Mouse (Mus musculus) layer of hippocampus, postnatal 25 days (tissue): ENCODE data around the gene Msi1. TPM values are rescaled to one million over a fixed set of nuclear protein-coding genes. Genes with fewer than 3 reads are reported as not detected.
A peak's percentile ranks its signal among the peaks of the same experiment; 100 is the strongest.
"Not testable (repeated sequence)": the region's sequence is repeated elsewhere in the genome, so short reads cannot be mapped to it uniquely, and the experiment has no call there.

Source experiments
- DNase-seq, 2 experiments: peaks; one replicate each; pipeline ENCODE4 v3.0.0; 2022; ENCODE audit warnings: mixed read lengths in 2 of 2, low spot score in 1 of 2; ENCODE audit errors: extremely low spot score in 1 of 2
- total RNA-seq, 2 experiments: library from RNA; stranded (reverse); gene quantifications; 2 replicates each; pipeline ENCODE4 v1.2.3; 2021

The Msi1 gene
- total RNA-seq, 2 experiments from 2014 or later = 52.5 to 57.1 TPM

DNA sequence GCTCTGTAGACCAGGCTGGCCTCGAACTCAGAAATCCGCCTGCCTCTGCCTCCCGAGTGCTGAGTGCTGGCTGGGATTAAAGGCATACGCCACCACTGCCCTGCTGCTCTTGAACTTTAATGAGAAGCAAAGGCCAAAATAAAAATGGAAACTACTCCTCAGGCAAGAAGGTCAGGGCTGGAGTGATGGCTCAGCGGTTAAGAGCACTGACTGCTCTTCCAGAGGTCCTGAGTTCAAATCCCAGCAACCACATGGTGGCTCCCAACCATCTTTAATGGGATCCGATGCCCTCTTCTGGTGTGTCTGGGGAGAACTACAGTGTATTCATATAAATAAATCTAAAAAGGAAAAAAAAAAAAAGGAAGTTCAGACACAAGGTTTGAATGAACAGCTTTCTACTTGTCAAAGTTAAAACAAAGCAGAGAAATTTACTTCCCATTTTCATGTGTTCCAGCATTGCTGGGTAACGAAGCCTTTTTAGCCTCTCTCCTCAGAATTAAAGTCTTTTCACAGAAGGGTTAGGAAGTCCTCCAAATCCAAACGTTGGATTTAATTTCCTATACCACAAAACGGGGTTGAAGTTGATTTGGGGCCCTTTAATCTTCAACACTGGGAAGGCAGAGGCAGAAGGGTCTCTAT, 58.7 kb downstream of the Msi1 start:
- DNase-seq = no peak

GRCm38 (mm10) chr5:115488841-115489698, 59.7 kb downstream of the Msi1 start:
- peak; percentile 63 to 80 for DNase-seq

DNA sequence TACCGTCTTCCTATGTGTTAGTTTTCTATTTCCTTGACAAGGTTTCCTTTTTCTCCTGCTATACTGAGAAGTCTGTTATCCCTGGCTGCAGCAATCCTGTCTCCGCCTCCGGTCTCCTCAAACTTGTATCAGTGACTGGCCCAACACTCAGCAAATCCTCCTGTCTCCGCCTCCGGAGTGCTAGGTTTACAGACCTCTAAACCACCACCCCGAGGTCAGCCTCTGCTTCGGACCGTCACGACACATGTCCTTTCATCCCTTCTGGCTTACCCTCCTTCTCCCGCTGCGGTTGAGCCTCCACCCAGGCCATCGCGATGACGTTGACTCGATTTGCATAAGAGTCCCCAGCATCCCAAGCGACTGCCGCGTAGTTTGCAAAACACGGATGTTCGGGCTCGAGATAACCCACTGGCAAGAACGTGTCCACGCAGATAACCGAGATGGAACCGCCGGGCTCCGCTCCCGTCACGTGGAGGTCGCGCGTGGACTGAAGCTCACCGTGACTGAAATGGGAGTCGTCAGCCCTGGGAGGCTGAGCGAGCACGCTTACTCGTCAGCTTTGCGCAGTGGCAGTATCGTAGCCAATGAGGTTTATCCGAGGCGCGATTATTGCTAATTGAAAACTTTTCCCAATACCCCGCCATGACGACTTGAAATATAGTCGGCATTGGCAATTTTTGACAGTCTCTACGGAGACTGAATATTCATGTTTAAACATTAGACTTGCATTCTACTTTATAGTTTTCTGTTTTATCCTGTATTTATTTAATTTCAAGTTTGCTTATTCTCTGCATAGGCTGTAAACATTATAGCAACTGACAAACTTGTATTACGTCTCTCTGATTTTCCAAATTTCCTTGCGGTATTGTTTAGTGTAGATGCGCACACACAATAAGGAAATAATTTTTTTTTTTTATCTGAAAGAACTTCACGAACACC, 60.6 kb downstream of the Msi1 start:
- DNase-seq = peak; percentile 75 to 84

GRCm38 (mm10) chr5:115490638-115491000, 61.2 kb downstream of the Msi1 start:
- no peak for DNase-seq

GRCm38 (mm10) chr5:115491076-115491475, 61.7 kb downstream of the Msi1 start:
- no peak for DNase-seq

DNA sequence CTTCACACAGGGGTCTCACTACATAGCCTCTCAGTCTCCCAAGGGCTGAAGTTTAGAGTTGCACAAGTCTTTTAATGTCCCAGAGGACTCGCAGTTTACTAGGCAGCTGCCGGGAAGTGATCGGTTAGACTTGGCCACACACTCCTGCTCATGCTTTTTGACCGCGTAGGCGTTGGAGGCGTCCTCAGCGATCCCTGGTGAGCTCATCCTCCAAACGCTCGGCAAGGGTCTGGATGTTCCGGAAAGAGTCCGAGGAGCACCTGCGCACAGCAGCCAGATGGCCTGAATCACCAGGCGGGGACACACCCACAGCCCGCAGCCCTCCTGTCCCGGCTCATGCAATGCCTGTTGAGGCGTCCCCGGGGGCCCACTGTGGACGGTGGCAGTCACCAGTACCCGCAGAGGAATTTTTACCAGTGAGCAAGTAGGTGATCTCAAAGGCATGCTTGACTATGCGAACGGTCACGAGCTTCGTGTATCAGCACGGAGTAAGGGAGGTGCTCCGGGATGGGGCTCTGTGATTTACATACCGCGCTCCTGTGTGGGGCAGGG, 62.4 kb downstream of the Msi1 start:
- no peak for DNase-seq

DNA sequence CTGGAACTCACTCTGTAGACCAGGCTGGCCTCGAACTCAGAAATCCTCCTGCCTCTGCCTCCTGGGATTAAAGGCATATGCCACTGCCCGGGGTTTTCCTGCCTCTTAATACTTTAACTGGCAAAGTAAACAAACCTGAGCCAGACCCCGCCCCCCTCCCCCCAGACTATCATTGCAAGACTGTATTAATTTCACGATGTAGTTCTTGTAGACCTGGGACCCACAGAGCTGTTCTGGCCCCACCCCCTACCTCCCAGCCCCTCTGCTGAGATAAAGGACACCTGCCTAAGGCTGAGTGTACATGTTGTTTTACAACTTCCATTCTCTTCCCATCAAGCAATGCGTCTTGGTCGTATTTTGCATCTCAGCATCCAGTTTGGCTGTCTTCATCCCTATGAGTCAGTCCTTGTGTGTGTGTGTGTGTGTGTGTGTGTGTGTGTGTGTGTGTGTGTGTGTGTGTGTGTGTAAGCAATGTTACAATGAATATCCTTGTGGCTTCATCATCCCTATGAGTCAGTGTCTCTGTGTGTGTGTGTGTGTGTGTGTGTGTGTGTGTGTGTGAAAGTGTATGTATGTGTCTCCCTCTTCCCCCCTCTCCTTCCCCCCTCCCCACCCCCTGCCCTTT, 63.4 kb downstream of the Msi1 start:
- no peak for DNase-seq

GRCm38 (mm10) chr5:115493441-115493840, 64.0 kb downstream of the Msi1 start:
- no peak for DNase-seq

DNA sequence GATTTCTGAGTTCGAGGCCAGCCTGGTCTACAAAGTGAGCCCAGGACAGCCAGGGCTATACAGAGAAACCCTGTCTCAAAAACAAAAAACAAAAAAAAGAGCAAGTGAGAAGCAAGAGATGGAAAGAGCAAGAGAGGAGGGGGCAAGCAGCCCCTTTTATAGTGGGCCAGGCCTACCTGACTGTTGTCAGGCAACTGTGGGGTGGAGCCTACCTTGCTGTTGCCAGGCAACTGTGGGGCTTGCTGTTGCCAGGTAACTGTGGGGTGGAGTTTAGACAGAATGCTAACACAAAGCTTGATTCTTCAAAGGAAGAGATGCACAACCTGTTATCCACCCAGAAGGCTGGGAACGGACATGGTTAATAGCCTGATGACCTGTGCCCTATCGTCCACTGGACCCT, 66.2 kb downstream of the Msi1 start:
- DNase-seq = not testable (repeated sequence)

- no peak for DNase-seq
Measured at GRCm38 (mm10) chr5:115497033-115497432, 67.6 kb downstream of the Msi1 start.

DNA sequence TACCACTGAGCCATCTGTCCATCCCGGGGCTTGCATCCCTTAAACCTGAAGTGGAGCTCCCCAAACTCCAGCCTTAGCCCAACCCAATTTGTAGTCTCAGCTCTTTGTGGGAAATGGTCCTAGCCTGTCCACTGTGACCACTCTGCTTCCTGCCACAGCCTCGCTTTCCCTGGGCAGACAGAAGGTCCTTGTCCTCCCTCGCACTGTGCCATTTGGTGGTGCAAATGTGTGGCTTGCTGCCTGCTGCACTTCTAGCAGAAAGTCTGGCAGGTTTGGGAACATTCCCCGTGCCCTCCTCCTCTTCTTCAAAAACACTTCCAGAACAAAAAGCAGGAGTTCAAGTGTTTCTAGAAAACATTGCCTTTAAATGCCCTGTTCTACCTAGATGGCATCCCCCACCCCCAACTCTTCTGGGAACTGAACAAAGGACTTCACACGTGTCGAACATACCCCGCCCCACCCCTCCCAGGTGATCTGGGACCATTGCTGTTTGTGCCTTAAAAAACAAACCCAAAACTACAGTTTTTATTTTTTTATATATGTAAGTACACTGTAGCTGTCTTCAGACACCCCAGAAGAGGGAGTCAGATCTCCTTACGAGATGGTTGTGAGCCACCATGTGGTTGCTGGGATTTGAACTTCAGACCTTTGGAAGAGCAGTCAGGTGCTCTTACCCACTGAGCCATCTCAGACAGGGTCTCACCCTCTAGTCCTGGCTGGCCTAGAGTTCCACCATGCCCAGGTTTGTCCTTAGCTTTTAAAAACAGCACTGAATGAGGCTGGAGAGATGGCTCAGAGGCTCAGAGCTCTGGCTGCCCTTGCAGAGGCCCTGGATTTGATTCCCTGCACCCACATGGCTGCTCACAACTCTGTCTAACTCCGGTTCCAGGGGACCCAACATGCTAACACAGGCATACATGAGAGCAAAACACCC, 69.2 kb downstream of the Msi1 start:
- DNase-seq = no peak

GRCm38 (mm10) chr5:115500383-115500935, 71.1 kb downstream of the Msi1 start:
- DNase-seq = no peak

GRCm38 (mm10) chr5:115503035-115503434, 73.6 kb downstream of the Msi1 start:
- DNase-seq = no peak

Other genes starting within 250 kb of the Msi1 start
- 100 to 1,000 TPM; 118 to 121 TPM for gene Cabp1, start 235.2 kb upstream of the Msi1 start, total RNA-seq
- gene Pop5, start 193.8 kb upstream of the Msi1 start, total RNA-seq = 100 to 1,000 TPM in 1 of 2 experiments, 10 to 100 TPM in 1; 83.7 to 108 TPM
- 100 to 1,000 TPM; 252 to 257 TPM for gene Rnf10, start 156.7 kb upstream of the Msi1 start, total RNA-seq
- gene Coq5, start 149.9 kb upstream of the Msi1 start, total RNA-seq = 10 to 100 TPM; 38.5 to 42.8 TPM
- gene Dynll1, start 128.6 kb upstream of the Msi1 start, total RNA-seq = 100 to 1,000 TPM; 799 to 873 TPM
- gene Srsf9, start 102.4 kb upstream of the Msi1 start, total RNA-seq = 10 to 100 TPM; 79.8 to 90.6 TPM
- gene Gatc, start 88.4 kb upstream of the Msi1 start, total RNA-seq = 10 to 100 TPM; 21.5 to 24.4 TPM
- 10 to 100 TPM; 22.9 to 28.6 TPM for gene Triap1, start 88.4 kb upstream of the Msi1 start, total RNA-seq
- gene Cox6a1, start 80.6 kb upstream of the Msi1 start, total RNA-seq = 100 to 1,000 TPM; 814 to 862 TPM
- not detected for gene Pla2g1b, start 36.7 kb downstream of the Msi1 start, total RNA-seq
- 10 to 100 TPM; 27.6 to 39.7 TPM for gene Sirt4, start 55.1 kb downstream of the Msi1 start, total RNA-seq
- gene Pxn, start 77.1 kb downstream of the Msi1 start, total RNA-seq = 10 to 100 TPM; 30.9 to 41.9 TPM
- 100 to 1,000 TPM; 251 to 264 TPM for gene Rplp0, start 129.9 kb downstream of the Msi1 start, total RNA-seq
- 10 to 100 TPM; 65.8 to 79.7 TPM for gene Gcn1l1, start 135.7 kb downstream of the Msi1 start, total RNA-seq
- 10 to 100 TPM; 87.5 to 96.9 TPM for gene Rab35, start 202.3 kb downstream of the Msi1 start, total RNA-seq